Mouse (Mus musculus): Measurements from ENCODE around the gene 2610528J11Rik. TPM values are rescaled to one million over a fixed set of nuclear protein-coding genes. Genes with fewer than 3 reads are reported as not detected.
"Not testable (repeated sequence)": the region's sequence is repeated elsewhere in the genome, so short reads cannot be mapped to it uniquely, and the experiment has no call there.

Gene 2610528J11Rik
- polyA plus RNA-seq, 1 experiment from 2014 or later, result 0.18 TPM

- ATAC-seq, result peak; percentile 48; the same call in 1 of the 2 replicates
- H3K9ac ChIP-seq, result peak within 1 kb of the TSS; percentile 8; the same call in 1 of the 2 replicates
- 0 out of 2 replicates have a peak, but pooled peaks cover 3% of the 10 kb centered on the region for H3K27me3 ChIP-seq
- no peak within 1 kb of the TSS for H3K27ac ChIP-seq
- H3K9me3 ChIP-seq (replicated peaks), result peaks cover 2% of the 10 kb centered on the region
- 2% methylated on average over 24 of the region's 24 CpGs for WGBS
- H3K4me2 ChIP-seq, result peak within 1 kb of the TSS; percentile 58
- H3K36me3 ChIP-seq (ENCODE audit: poor library complexity, severe bottlenecking), result no peaks in the 10 kb centered on the region
- H3K4me3 ChIP-seq, result peak within 1 kb of the TSS; percentile 25
- H3K4me1 ChIP-seq, result peaks cover 10% of the 10 kb centered on the region
Measured at GRCm38 (mm10) chr4:118543592-118544260, 16.9 kb downstream of the 2610528J11Rik start, which contains the start of gene Tmem125. Gene Tmem125 (minus strand): TSS chr4:118544044.

- Histone ChIP-seq H3K27ac (no peak overlapping the region), H3K9ac (no peak overlapping the region), H3K4me2 (0 out of 2 replicates have a peak overlapping the region, but pooled peaks have one; percentile 58), H3K4me3 (no peak overlapping the region), H3K4me1 (peaks cover 10% of the 10 kb centered on the region), H3K9me3 (replicated peaks) (peaks cover 2% of the 10 kb centered on the region), H3K27me3 (0 out of 2 replicates have a peak, but pooled peaks cover 3% of the 10 kb centered on the region), H3K36me3 (ENCODE audit: poor library complexity, severe bottlenecking) (no peaks in the 10 kb centered on the region)
- ATAC-seq, result no peak
- 78% methylated on average over 14 of the region's 14 CpGs for WGBS
Measured at GRCm38 (mm10) chr4:118544441-118545127, 17.8 kb downstream of the 2610528J11Rik start.

- H3K4me3 ChIP-seq; H3K9ac ChIP-seq; ATAC-seq; H3K4me2 ChIP-seq; H3K36me3 ChIP-seq (ENCODE audit: poor library complexity, severe bottlenecking); H3K27ac ChIP-seq; H3K9me3 ChIP-seq (replicated peaks); H3K27me3 ChIP-seq: not testable (repeated sequence)
- 90% methylated on average over 23 of the region's 23 CpGs for WGBS
- H3K4me1 ChIP-seq, result peaks cover 10% of the 10 kb centered on the region
Measured at GRCm38 (mm10) chr4:118547424-118548129, 20.8 kb downstream of the 2610528J11Rik start.

GRCm38 (mm10) chr4:118548130-118548480, 21.3 kb downstream of the 2610528J11Rik start:
- not testable (repeated sequence) for H3K27ac ChIP-seq; H3K4me3 ChIP-seq; H3K27me3 ChIP-seq; H3K9ac ChIP-seq; H3K36me3 ChIP-seq (ENCODE audit: poor library complexity, severe bottlenecking); H3K4me2 ChIP-seq; H3K9me3 ChIP-seq (replicated peaks); ATAC-seq
- H3K4me1 ChIP-seq, result peaks cover 10% of the 10 kb centered on the region
- 91% methylated on average over 10 of the region's 10 CpGs for WGBS

- no peak for ATAC-seq
- 73% methylated on average over 3 of the region's 3 CpGs for WGBS
Measured at GRCm38 (mm10) chr4:118553039-118553649, 26.3 kb downstream of the 2610528J11Rik start.

GRCm38 (mm10) chr4:118564062-118564925, 37.5 kb downstream of the 2610528J11Rik start:
- ATAC-seq, result no peak
- no peak overlapping the region for H3K27ac ChIP-seq
- WGBS, result 65% methylated on average over 13 of the region's 13 CpGs

More at GRCm38 (mm10) chr4:118553039-118553649, 26.3 kb downstream of the 2610528J11Rik start:
- Histone ChIP-seq H3K4me2 (no peak overlapping the region), H3K27me3 (no peaks in the 10 kb centered on the region), H3K36me3 (ENCODE audit: poor library complexity, severe bottlenecking) (no peaks in the 10 kb centered on the region), H3K9ac (no peak overlapping the region), H3K27ac (no peak overlapping the region), H3K4me1 (no peaks in the 10 kb centered on the region), H3K4me3 (no peak overlapping the region), H3K9me3 (replicated peaks) (no peaks in the 10 kb centered on the region)

GRCm38 (mm10) chr4:118564926-118565279, 38.1 kb downstream of the 2610528J11Rik start:
- Histone ChIP-seq H3K36me3 (ENCODE audit: poor library complexity, severe bottlenecking) (no peaks in the 10 kb centered on the region), H3K27me3 (0 out of 2 replicates have a peak, but pooled peaks cover 4% of the 10 kb centered on the region), H3K4me3 (no peak overlapping the region), H3K9me3 (replicated peaks) (0 out of 2 replicates have a peak, but pooled peaks cover 3% of the 10 kb centered on the region), H3K4me2 (no peak overlapping the region), H3K27ac (no peak overlapping the region), H3K9ac (no peak overlapping the region), H3K4me1 (no peaks in the 10 kb centered on the region)
- WGBS, result 36% methylated on average over 3 of the region's 3 CpGs
- no peak for ATAC-seq

More at GRCm38 (mm10) chr4:118564062-118564925, 37.5 kb downstream of the 2610528J11Rik start:
- no peaks in the 10 kb centered on the region for H3K36me3 ChIP-seq (ENCODE audit: poor library complexity, severe bottlenecking)
- H3K4me2 ChIP-seq, result no peak overlapping the region
- no peak overlapping the region for H3K4me3 ChIP-seq
- 0 out of 2 replicates have a peak, but pooled peaks cover 3% of the 10 kb centered on the region for H3K9me3 ChIP-seq (replicated peaks)
- H3K4me1 ChIP-seq, result no peaks in the 10 kb centered on the region
- H3K9ac ChIP-seq, result no peak overlapping the region
- H3K27me3 ChIP-seq, result 0 out of 2 replicates have a peak, but pooled peaks cover 1% of the 10 kb centered on the region

GRCm38 (mm10) chr4:118566161-118566676, 39.4 kb downstream of the 2610528J11Rik start:
- 0 out of 2 replicates have a peak, but pooled peaks cover 3% of the 10 kb centered on the region for H3K9me3 ChIP-seq (replicated peaks)
- H3K27ac ChIP-seq, result no peak overlapping the region
- no peak overlapping the region for H3K4me3 ChIP-seq
- 34% methylated on average over 7 of the region's 7 CpGs for WGBS
- no peak overlapping the region for H3K4me2 ChIP-seq
- H3K27me3 ChIP-seq, result 0 out of 2 replicates have a peak, but pooled peaks cover 4% of the 10 kb centered on the region
- no peak for ATAC-seq
- no peaks in the 10 kb centered on the region for H3K4me1 ChIP-seq
- H3K36me3 ChIP-seq (ENCODE audit: poor library complexity, severe bottlenecking), result no peaks in the 10 kb centered on the region
- no peak overlapping the region for H3K9ac ChIP-seq

- no peak overlapping the region for H3K9ac ChIP-seq
- H3K4me3 ChIP-seq, result no peak overlapping the region
- H3K4me1 ChIP-seq, result no peaks in the 10 kb centered on the region
- no peak for ATAC-seq
- no peak overlapping the region for H3K4me2 ChIP-seq
- H3K27me3 ChIP-seq, result 0 out of 2 replicates have a peak, but pooled peaks cover 4% of the 10 kb centered on the region
- no peak overlapping the region for H3K27ac ChIP-seq
- no peaks in the 10 kb centered on the region for H3K9me3 ChIP-seq (replicated peaks)
- H3K36me3 ChIP-seq (ENCODE audit: poor library complexity, severe bottlenecking), result no peaks in the 10 kb centered on the region
- WGBS, result 82% methylated on average over 10 of the region's 10 CpGs
Measured at GRCm38 (mm10) chr4:118568709-118569108, 41.9 kb downstream of the 2610528J11Rik start.

- Histone ChIP-seq H3K9ac (no peak overlapping the region), H3K9me3 (replicated peaks) (no peaks in the 10 kb centered on the region), H3K27ac (no peak overlapping the region), H3K27me3 (0 out of 2 replicates have a peak, but pooled peaks cover 4% of the 10 kb centered on the region), H3K4me2 (no peak overlapping the region), H3K4me3 (no peak overlapping the region), H3K4me1 (no peaks in the 10 kb centered on the region), H3K36me3 (ENCODE audit: poor library complexity, severe bottlenecking) (no peaks in the 10 kb centered on the region)
- no peak for ATAC-seq
- 81% methylated on average over 23 of the region's 23 CpGs for WGBS
Measured at GRCm38 (mm10) chr4:118569320-118569719, 42.5 kb downstream of the 2610528J11Rik start.

- no peaks in the 10 kb centered on the region for H3K36me3 ChIP-seq (ENCODE audit: poor library complexity, severe bottlenecking)
- no peaks in the 10 kb centered on the region for H3K4me1 ChIP-seq
- no peak overlapping the region for H3K4me3 ChIP-seq
- WGBS, result 81% methylated on average over 14 of the region's 15 CpGs
- H3K27me3 ChIP-seq, result 0 out of 2 replicates have a peak, but pooled peaks cover 4% of the 10 kb centered on the region
- H3K9me3 ChIP-seq (replicated peaks), result no peaks in the 10 kb centered on the region
- no peak overlapping the region for H3K27ac ChIP-seq
- no peak for ATAC-seq
- H3K4me2 ChIP-seq, result no peak overlapping the region
- no peak overlapping the region for H3K9ac ChIP-seq
Measured at GRCm38 (mm10) chr4:118571441-118571840, 44.6 kb downstream of the 2610528J11Rik start.
